Mouse (Mus musculus): ENCODE data around the gene Adam30. TPM values are rescaled to one million over a fixed set of nuclear protein-coding genes. Genes with fewer than 3 reads are reported as not detected.

Adam30 gene
- 0.07 TPM for polyA plus RNA-seq (2017; shearing (Covaris generic))

DNA sequence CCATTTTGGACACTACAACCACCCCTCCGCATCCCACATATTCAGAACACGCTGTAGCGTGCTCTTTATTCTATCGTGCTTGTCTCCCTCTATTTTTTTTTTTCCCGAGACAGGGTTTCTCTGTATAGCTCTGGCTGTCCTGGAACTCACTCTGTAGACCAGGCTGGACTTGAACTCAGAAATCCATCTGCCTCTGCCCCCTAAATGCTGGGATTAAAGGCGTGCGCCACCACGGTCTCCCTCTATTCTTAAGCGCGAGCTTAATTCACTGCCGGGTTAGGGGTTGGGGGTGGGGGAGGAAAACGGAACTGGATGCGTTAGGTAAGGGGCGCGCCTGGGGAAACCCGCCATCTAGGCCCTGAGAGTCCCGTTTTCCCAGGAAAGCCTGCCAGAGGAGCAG is at the start of gene Adam30:
Adam30 (plus strand) TSS at position 301 of the 400 bp plus-strand sequence.

Other genes starting within 250 kb of the Adam30 start
- 5.8 TPM for gene Notch2, start 147.1 kb upstream of the Adam30 start, polyA plus RNA-seq (2017; shearing (Covaris generic))
- not detected for gene Reg4, start 61.5 kb downstream of the Adam30 start, polyA plus RNA-seq (2017; shearing (Covaris generic))
- not detected for gene Hmgcs2, start 119.8 kb downstream of the Adam30 start, polyA plus RNA-seq (2017; shearing (Covaris generic))
- gene Phgdh, start 179.4 kb downstream of the Adam30 start, polyA plus RNA-seq (2017; shearing (Covaris generic)): 169 TPM
- gene Zfp697, start 221.8 kb downstream of the Adam30 start, polyA plus RNA-seq (2017; shearing (Covaris generic)): not detected